Mouse (Mus musculus): ENCODE measurements around the gene Gm44805. TPM values are rescaled to one million over a fixed set of nuclear protein-coding genes. Genes with fewer than 3 reads are reported as not detected.

The Gm44805 gene
- polyA plus RNA-seq, 1 experiment: not detected

DNA sequence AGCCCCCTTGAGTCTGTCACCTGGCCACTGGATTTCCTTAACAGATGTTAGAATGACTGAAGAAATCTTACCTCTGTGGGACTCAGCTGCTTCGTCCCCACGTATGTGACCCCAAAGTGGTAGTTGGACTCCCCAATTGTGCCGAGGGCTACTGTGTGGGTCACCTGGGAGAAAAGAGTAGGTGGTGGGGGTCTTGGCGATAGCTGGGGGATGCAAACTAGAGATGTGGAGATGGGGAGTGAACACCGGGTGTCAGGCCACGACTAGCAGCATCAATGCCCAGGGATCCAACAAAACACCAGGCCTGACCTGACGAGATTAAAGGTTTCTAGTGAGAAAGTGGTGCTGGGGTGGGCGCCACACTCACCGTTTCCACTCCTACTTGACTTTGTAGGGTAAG lies 32.4 kb upstream of the Gm44805 start:
- DNase-seq (ENCODE audit: low read depth): no peak
- TF ChIP-seq CTCF (IDR thresholded peaks at IDR 0.05; ENCODE audit: borderline replicate concordance, extremely low read depth, insufficient read depth, insufficient read length) (no peak), POLR2A (IDR thresholded peaks at IDR 0.05; ENCODE audit: borderline replicate concordance, extremely low read depth, insufficient read depth, insufficient read length, poor library complexity, severe bottlenecking) (no peak)

DNA sequence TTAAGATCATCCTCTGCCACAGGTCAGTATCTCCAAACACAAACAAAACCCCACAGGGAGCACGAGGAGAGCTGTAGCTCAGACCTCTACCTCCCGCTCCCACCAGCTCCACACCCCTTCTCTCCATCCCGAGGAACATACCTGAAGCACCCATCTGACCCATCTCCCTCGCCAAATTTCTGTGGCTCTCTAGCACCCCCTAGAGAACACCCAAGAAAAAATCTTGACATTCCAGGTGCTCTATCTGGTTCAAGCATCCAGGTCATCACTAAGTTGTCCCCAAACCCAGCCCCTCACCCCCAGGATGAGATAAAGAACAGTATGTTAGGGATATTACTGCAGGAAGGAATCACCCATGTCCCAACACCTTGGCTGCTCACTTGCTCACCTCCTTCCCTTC lies 32.0 kb upstream of the Gm44805 start:
- peak; percentile 5 for DNase-seq (ENCODE audit: low read depth)
- TF ChIP-seq CTCF (IDR thresholded peaks at IDR 0.05; ENCODE audit: borderline replicate concordance, extremely low read depth, insufficient read depth, insufficient read length): peak; percentile 34; the same call in 1 of the 2 replicates
- no peak for TF ChIP-seq POLR2A (IDR thresholded peaks at IDR 0.05; ENCODE audit: borderline replicate concordance, extremely low read depth, insufficient read depth, insufficient read length, poor library complexity, severe bottlenecking)

DNA sequence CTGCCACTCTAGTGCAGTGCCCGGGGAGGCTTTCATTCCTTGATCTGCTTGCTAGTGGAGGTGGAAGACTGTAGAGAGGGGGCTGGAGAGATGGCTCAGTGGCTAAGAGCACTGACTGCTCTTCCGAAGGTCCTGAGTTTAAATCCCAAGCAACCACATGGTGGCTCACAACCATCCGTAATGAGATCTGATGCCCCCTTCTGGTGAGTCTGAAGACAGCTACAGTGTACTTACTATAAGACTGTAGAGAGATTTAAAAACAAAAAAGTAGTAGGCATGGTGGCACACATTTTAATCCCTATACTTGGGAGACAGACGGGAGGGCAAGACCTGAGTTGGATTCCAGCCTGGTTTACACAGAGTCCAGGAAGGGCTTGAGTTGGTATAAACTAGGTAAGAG lies 31.2 kb upstream of the Gm44805 start:
- peak; percentile 17 for DNase-seq (ENCODE audit: low read depth)
- TF ChIP-seq CTCF (IDR thresholded peaks at IDR 0.05; ENCODE audit: borderline replicate concordance, extremely low read depth, insufficient read depth, insufficient read length) (peak; percentile 22; the same call in 1 of the 2 replicates), POLR2A (IDR thresholded peaks at IDR 0.05; ENCODE audit: borderline replicate concordance, extremely low read depth, insufficient read depth, insufficient read length, poor library complexity, severe bottlenecking) (no peak)

DNA sequence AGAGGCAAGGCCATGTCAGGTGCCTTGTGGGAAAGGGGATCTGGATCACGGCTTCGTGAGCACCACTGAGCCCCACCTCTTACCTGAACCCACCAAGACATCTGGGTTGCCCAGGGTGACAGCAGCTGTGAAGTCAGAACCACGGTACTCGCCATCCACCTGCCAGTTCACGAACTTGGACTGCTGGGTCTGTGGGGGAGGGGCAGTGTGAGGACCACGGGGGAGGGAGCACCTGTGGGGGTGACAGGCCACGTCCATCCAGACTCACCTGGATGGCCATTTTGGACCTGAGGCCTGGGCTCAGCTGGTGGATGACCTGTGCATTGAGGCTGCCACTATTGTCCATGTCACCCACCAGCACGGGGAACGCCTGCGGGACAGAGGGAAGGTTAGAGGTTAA lies 29.4 kb upstream of the Gm44805 start:
- TF ChIP-seq CTCF (IDR thresholded peaks at IDR 0.05; ENCODE audit: borderline replicate concordance, extremely low read depth, insufficient read depth, insufficient read length) (no peak), POLR2A (IDR thresholded peaks at IDR 0.05; ENCODE audit: borderline replicate concordance, extremely low read depth, insufficient read depth, insufficient read length, poor library complexity, severe bottlenecking) (no peak)
- no peak for DNase-seq (ENCODE audit: low read depth)

DNA sequence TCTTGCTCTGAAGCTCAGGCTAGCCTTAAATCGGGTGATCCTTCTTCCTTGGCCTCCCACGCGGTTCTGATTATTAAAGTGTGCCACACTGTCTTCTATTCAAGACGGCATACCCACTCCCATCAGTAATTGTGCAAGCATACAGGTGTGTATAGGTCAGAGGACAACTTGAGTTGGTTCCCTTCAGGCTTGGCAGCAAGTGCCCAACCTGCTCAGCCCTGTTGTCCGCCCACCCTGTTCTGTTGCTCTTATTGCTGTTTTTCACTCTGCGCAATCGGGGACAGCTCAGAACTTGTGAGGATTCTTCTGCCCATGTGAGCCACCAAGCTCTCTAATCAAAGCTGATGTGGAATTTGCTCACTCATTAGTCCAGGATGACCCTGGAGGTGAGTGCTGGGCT lies 24.0 kb upstream of the Gm44805 start:
- TF ChIP-seq POLR2A (IDR thresholded peaks at IDR 0.05; ENCODE audit: borderline replicate concordance, extremely low read depth, insufficient read depth, insufficient read length, poor library complexity, severe bottlenecking): no peak
- TF ChIP-seq CTCF (IDR thresholded peaks at IDR 0.05; ENCODE audit: borderline replicate concordance, extremely low read depth, insufficient read depth, insufficient read length): no peak
- no peak for DNase-seq (ENCODE audit: low read depth)

DNA sequence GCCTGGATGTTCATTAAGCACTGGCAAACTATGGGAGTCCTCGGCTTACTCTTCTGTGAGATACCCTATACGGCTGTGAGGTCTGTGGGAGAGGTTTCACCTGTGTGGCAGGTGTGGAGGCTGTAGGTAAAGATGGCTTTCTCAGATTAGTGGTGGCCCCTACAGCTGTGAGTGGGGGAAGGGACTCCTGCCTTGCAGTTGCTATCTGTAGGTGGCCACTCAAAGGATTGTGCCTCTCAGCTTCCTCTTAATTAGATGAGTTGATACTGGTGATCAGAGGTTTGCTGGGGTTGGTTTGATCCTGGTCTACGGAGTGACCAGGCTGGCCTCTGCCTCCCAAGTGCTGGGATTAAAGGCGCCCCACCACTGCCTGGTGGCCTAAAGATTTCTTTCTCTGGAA lies 23.3 kb upstream of the Gm44805 start:
- TF ChIP-seq POLR2A (IDR thresholded peaks at IDR 0.05; ENCODE audit: borderline replicate concordance, extremely low read depth, insufficient read depth, insufficient read length, poor library complexity, severe bottlenecking) (no peak), CTCF (IDR thresholded peaks at IDR 0.05; ENCODE audit: borderline replicate concordance, extremely low read depth, insufficient read depth, insufficient read length) (no peak)
- DNase-seq (ENCODE audit: low read depth): no peak

DNA sequence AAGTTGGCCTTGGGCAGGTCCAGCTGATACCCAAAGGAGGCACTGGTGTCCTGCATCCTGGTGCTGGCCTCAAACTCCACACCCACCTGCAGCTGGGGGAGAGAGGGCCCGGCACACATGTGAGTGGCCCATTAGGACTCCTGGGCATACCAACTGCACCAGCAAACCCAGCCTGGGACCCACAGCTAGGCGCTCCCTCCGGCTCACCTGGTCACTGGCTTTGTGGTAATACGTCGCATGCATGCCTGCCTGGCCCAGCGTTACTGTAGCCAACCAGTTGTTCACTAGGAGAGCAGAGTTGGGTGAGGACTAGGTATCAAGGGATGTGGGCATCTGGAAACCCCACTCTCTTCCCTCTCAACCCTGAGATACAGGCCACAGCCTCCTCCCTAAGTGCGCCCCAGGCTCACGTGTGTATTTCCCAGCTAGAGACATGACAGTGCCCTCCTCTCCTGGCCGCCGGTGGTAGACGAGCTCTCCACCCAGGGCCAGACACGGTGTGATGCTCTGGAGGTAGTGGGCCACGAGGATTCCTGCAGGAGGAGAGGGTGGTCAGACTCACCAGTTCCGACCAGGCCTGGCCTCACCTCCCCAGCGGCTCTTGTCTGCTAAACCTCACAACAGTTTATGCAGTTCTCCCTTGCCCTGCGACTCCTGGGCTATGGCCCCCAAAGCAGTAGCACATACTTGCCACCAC lies 21.8 kb upstream of the Gm44805 start:
- no peak for DNase-seq (ENCODE audit: low read depth)
- TF ChIP-seq CTCF (IDR thresholded peaks at IDR 0.05; ENCODE audit: borderline replicate concordance, extremely low read depth, insufficient read depth, insufficient read length): no peak
- TF ChIP-seq POLR2A (IDR thresholded peaks at IDR 0.05; ENCODE audit: borderline replicate concordance, extremely low read depth, insufficient read depth, insufficient read length, poor library complexity, severe bottlenecking): no peak

DNA sequence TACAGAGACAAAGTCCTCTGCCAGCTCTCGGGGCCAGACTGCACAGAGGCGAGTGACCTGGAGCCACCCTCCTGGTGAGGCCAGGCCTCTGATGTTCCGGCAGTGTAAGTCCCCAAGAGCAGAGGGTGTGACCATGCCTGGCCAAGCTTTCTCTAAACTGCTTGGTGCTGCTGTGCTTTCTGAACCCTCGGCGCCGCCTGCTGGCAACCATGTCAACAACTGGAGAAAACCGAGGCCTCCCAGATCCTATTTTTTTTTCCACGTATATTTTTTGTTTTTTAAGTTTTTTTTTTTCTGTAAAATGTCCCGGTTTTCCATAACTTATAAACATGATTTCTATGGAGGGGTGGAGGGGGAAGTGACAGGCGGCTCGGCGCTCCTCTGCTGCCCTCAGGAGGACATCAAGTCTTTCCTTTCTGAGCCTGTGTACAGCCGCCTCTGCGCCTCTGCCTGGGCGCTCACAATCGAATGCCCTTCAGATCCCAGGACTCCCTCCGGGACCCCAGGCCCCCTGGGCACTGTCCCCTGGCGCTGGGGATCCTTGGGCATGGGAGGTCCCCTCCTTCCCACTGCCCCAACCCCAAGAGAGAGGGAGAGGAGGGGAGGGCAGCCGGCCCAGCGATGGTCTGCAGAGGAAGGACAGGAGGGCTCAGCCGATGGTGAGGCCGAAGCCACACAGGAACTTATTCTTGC lies 20.0 kb upstream of the Gm44805 start:
- peak; percentile 70 for DNase-seq (ENCODE audit: low read depth)
- TF ChIP-seq POLR2A (IDR thresholded peaks at IDR 0.05; ENCODE audit: borderline replicate concordance, extremely low read depth, insufficient read depth, insufficient read length, poor library complexity, severe bottlenecking) (no peak), CTCF (IDR thresholded peaks at IDR 0.05; ENCODE audit: borderline replicate concordance, extremely low read depth, insufficient read depth, insufficient read length) (peak; percentile 73)

DNA sequence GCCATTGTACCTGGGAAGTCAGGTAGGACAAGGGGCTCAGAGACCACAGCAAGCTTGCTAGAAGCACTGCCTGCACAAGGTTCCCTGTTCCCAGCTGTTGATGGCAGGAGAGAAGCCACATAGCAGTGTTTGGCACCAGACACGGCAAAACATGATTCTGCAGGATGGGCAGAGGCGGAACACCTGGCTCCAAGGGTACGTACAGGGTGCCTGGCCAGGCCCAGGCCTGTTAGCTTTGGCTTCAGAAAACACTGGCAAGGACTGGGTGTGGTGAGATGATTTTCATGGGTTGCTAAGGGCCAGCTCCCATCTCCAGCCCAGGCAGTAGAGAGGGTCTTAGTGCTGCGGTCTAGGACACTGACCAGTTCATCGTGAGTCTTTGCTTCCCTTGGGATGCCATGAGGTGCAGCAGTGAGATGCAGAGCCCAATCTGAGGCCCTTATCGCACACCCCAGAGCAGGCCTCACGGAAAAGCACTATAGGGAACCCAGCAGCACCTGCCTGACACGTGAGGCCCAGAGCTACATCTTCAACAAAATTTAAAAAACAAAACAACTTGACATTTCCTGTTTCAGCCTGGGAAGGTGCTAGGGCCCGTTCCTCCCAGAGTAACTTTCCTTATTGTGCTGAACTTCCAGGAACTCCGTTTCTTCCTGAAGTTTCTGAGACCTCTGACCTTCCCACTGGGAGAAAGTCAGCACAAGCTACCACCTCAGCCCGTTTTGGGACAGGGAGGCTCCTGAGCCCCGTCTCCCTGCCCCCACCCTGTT lies 19.3 kb upstream of the Gm44805 start:
- DNase-seq (ENCODE audit: low read depth): no peak
- no peak for TF ChIP-seq POLR2A (IDR thresholded peaks at IDR 0.05; ENCODE audit: borderline replicate concordance, extremely low read depth, insufficient read depth, insufficient read length, poor library complexity, severe bottlenecking)
- TF ChIP-seq CTCF (IDR thresholded peaks at IDR 0.05; ENCODE audit: borderline replicate concordance, extremely low read depth, insufficient read depth, insufficient read length): no peak

DNA sequence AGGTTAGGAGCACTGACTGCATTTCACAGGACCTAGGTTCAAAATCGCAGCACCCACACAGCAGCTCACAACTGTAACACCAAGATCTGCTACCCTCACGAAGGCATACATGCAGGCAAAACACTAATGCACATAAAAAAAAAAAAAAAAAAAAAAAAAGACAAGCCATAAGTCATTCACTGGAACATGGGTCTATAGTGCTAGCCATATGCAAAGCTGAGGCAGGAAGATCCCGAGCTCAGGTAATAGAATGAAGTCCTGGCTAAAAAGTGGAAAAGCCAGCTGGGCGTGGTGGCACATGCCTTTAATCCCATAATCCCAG lies 18.6 kb upstream of the Gm44805 start:
- TF ChIP-seq POLR2A (IDR thresholded peaks at IDR 0.05; ENCODE audit: borderline replicate concordance, extremely low read depth, insufficient read depth, insufficient read length, poor library complexity, severe bottlenecking) (no peak), CTCF (IDR thresholded peaks at IDR 0.05; ENCODE audit: borderline replicate concordance, extremely low read depth, insufficient read depth, insufficient read length) (no peak)
- DNase-seq (ENCODE audit: low read depth): no peak
